Mouse (Mus musculus): ENCODE results near the gene Hcn1.
"Not testable (repeated sequence)": the region's sequence is repeated elsewhere in the genome, so short reads cannot be mapped to it uniquely, and the experiment has no call there.

Gene Hcn1

GRCm38 (mm10) chr13:117877787-117878186, 275.7 kb downstream of the Hcn1 start:
- no peak for DNase-seq (ENCODE audit: low spot score)

DNA sequence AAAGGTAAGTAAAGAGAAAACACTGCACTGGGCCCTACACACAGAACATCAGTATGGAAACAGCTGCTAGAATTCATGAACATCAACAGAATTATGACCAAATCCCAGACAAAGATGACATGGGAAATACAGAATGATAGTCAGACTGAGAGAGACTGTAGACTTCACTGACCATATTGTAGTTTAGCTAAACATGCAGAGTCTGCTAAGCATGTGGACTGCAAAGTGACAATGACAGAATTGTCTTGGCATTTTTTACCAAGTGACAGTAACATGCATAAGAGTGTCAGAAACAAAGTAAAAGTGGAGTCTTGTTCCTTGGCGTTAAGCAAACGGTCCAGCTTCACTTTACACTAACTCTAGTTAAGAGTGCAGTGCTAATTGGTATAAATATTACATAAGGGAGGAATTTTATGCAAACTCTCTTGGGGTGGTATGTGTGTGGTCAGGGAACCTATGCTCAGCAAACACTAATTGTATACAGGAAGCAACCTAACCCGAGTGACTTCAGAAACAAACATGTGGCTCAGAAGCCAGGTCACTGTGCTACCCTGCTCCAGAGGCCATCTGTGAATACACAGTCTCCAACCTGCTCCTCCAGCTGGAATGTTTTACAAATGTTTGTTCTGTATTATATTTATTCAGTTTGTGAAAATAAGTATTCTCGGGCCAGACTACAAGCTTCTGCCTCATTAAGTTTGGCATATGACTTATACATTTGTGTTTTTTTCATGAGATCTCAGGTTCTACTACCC, 278.5 kb downstream of the Hcn1 start:
- no peak for DNase-seq (ENCODE audit: low spot score)

DNA sequence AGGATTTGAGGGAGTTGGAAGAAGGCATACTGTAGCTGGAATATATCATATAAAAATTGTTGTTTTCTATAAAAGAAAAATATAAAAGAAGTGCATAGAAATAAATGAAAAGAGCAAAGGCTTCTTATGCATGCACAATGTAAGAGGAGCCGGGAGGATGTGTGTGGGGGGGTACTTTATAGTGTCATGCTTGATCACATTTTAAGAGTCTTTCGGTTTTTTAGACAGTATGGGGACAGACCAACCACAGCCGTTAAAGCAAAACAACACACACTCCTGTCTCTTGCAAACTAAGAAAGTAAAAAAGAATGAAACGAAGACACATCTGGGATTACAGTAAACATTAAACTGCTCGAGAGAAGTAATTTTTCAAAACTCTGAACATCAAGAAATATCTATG, 290.0 kb downstream of the Hcn1 start:
- DNase-seq (ENCODE audit: low spot score): no peak

- DNase-seq (ENCODE audit: low spot score): no peak
Measured at GRCm38 (mm10) chr13:117898052-117898451, 295.9 kb downstream of the Hcn1 start.

DNA sequence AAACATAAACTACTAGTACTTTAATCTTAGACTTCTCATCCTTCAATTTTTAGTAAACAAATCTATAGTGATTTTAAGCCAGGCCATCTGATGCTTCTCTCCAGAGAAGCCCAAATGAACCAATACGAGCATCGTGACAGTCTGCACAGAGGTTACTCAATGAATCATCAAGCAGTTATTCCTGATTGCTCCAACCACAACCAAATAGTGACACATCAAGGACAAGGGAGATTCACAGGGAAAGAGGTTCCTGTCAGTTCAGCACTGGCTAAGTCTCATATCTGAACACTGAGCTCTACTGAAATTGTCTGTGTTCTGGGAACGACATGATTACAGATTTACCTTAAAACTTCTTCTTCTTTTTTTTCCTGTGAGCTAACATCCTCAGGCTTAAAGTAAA, 305.7 kb downstream of the Hcn1 start:
- no peak for DNase-seq (ENCODE audit: low spot score)

DNA sequence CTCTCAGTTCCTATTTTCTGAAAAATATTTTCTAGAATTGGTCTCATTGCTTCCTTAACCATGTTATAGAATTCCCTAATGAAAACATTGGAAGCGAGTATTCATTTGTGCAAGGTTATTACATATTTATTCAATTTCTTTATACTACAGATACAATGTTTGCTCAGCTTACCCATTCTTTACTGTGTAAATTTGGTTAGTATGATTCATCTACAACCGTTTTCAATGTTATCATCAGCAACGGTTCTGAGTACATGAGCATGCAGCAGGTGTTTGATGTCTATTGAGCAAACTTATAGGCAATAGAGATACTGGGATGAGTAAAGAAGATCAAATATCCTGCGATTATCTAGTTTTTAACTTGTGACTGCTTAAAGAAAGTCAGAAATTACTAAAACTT, 327.6 kb downstream of the Hcn1 start:
- no peak for DNase-seq (ENCODE audit: low spot score)

DNA sequence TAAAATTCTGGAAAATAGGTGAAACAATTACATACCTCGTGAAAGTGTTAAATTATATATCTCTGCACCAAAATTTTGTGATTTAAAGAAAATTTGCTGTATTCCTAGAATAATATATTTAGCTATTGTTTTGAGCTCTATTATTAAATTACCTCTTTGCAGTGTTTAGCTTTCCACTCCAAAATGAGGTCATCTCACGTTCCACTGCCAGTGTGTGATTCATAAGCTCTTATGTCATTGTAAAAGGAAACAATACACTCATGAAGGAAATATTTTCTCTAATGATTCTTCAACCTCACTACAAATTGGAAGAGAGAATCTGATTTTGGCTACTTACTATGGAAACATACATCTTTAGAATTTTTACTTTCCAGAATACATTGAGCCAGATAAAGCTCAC, 329.6 kb downstream of the Hcn1 start:
- no peak for DNase-seq (ENCODE audit: low spot score)

DNA sequence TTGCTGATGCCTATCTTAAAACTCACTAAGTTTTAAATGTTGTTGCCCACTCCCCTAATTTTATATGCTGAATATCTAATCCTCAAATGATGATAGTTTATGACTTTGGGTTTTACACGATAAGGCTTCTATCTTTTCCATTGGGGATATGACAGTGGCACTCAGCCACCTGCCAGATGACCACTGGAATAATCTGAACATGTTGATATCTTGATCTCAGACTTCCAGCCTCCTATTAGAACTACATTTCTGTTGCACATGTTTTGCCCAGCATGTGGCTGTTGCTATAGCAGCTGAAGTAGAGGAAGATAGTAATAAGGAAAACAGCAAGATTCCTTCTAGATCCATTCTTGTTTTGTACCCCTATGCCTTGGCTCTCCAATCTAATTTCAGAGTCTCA, 336.6 kb downstream of the Hcn1 start:
- no peak for DNase-seq (ENCODE audit: low spot score)

DNA sequence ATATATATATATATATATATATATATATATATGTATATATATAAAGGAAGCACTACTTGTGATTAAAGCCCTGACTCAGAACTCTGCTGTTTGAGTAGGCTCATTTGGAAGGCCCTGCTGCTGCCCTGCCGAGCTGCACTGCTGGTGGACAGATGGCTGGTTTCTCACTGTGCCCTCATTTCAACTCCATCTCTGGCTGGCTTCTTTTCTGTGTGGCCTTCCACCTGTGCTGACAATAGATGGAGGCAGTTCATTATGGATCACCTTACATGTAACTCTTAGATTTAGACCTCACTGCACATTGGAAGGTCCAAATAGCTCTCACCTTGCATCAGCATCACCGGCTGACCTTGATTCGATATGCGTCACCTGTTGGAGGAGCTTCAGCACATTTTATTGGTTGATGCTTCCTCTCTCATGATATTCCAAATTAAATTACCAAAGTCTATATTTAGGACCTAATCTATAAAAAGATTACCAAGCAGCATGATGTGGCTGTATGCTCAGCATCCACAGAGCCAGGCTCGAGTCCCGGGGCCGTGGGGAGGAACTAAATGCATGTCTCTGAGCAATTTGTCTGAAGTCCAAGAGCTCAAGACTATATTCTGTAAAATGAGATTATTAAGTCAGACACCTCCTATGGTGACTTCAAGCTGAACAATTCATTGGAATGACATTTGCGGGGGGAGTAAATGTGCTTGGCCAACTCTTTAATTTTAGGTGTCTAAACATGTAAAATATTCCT, 338.6 kb downstream of the Hcn1 start:
- no peak for DNase-seq (ENCODE audit: low spot score)

DNA sequence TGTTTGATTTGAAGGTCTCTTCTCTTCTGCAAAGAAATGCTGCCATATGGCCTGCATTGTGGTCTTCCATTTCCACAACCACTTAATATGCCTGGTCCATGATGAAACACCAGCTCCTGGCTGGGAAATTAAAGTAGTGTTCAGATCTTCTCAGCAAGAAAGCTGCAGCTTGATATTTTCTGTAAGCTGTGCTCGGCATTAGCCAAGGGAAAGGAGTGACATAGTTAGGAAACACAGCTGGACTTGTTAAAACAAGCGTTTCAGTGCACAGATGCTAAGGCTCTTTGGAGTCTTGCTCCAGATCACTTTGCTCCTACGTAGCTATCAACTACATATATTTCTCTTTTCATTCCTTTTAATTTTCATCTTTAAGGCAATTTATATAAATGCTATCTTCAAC, 344.7 kb downstream of the Hcn1 start:
- DNase-seq (ENCODE audit: low spot score): no peak

- no peak for DNase-seq (ENCODE audit: low spot score)
Measured at GRCm38 (mm10) chr13:117947704-117948376, 345.7 kb downstream of the Hcn1 start.

GRCm38 (mm10) chr13:117958496-117959421, 356.6 kb downstream of the Hcn1 start:
- no peak for DNase-seq (ENCODE audit: low spot score)

DNA sequence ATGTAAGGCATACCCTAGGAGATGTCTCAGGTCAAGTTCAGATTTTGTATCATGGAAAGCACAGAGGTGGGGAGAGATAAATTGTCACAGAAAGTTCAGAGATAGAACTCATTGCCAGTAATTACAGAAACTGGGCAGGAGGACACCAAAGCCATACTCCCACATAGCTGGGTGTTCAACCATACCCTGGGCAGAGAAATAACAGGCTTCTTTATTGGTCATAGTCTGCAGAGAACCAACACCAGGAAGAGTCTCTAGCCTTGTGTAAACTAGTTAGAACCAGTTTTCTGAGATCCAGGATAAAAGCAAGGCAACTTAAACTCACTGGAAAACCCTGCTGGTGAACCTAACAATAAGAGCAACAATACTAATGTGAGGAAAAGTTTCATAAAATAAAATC, 362.5 kb downstream of the Hcn1 start:
- no peak for DNase-seq (ENCODE audit: low spot score)

- DNase-seq (ENCODE audit: low spot score): no peak
Measured at GRCm38 (mm10) chr13:117975382-117975781, 373.3 kb downstream of the Hcn1 start.

GRCm38 (mm10) chr13:117975823-117976222, 373.7 kb downstream of the Hcn1 start:
- DNase-seq (ENCODE audit: low spot score): no peak

DNA sequence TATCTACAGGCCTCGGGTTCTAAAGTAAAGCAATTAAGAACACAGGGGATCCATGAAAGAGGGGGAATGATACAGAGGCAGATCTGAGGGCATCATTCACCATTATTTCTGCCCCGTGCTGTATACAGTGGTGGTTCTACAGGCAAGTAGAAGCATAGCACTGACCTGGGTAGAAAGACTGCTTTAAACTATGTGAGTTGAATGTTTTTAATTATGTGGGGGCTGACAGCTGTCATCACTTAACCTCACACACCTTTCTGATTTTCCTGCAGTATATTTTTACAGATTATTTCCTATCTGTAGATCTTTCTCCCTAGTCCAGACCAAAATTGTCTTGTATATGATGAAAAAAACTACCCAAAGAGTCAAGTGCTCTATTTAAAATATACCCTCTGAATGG, 382.2 kb downstream of the Hcn1 start:
- no peak for DNase-seq (ENCODE audit: low spot score)

DNA sequence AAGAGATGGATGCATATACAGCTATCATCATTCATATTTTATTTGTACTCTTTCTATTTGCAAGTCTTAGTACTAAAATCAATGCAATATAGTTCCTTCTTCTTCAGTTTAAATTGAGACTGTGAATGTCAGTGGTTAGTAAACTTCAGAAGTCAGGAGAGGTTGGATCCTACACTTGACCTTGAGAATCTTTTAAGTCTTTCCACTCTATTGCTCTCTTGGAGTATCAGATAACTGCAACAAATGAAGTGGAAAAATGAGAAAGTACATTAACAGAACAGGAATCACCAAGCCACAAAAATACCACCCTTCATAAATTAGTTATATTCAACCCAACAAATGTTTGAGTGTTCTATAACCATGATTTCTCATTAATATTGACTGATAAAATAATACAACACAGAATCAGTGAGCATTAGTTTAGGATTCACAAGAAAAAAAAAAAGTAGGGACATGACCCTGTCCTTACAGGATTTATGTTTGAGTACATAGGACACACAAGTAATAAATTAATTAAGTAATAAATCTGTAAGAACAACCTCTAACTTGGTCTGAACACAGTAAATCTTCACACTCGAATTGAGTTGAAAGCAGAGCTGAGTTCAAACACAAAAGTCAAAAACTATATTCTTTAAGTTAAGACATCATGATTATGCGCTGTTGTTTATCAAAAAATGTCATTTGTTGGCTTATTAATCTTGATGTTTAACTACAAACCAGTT, 397.8 kb downstream of the Hcn1 start:
- DNase-seq (ENCODE audit: low spot score): no peak

DNA sequence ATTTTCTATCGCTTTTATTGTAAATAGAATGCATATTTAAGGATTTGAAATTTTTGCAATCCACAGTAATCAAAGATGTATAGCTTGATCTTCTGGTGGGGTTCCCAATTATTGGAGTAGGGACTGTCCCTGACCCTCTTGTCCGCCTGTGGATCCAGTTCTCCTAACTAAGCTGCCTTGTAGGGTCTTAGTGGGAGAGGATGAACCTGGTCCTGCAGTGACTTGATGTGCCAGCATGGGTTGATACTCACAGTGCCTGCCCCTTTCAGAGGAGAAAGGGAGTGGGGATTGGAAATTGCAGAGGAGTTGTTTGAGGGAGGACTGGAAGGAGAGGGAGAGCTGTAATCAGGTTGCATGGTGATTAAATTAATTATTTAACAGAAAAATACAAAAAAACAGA, 398.4 kb downstream of the Hcn1 start:
- DNase-seq (ENCODE audit: low spot score): no peak

DNA sequence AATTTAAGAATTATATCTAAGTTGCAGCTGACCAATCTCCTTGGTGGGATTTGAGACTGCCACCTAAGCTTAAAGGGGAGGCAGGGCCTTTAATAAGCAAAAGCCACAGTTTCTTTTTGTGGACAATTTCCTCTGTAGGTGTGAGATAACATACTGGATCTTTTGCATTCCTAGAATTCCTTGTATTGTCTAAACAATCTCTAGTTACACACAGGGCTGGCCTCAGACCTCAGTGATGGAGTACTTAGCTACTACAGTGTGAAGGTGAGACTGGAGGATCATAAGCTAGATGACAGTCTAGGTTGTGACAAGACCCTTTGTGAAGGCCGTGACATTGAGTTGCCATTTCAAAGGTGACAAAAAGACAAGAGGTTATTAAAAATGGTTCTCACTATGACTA, 419.1 kb downstream of the Hcn1 start:
- DNase-seq (ENCODE audit: low spot score): no peak

GRCm38 (mm10) chr13:118022891-118023290, 420.8 kb downstream of the Hcn1 start:
- DNase-seq (ENCODE audit: low spot score): not testable (repeated sequence)

- no peak for DNase-seq (ENCODE audit: low spot score)
Measured at GRCm38 (mm10) chr13:118023381-118023780, 421.3 kb downstream of the Hcn1 start.

All from lung, postnatal 25 days (tissue).